Mouse (Mus musculus) cerebellum, adult 2 months (tissue): Measurements from ENCODE around the gene Mier3.

Experiments
- CTCF ChIP-seq: fragments of 200-500 bp; IDR thresholded peaks from 2 replicates; pipeline ENCODE4 v1.5.1; 2011; ENCODE audit warnings: low read depth, mild to moderate bottlenecking, control low read depth, low read length, moderate library complexity, borderline replicate concordance; ENCODE audit not compliant: insufficient read depth
- POLR2A ChIP-seq: fragments of 200-500 bp; IDR thresholded peaks from 2 replicates; pipeline ENCODE4 v1.6.1; 2011; ENCODE audit warnings: low read length, control low read depth, borderline replicate concordance; ENCODE audit not compliant: insufficient read depth

DNA sequence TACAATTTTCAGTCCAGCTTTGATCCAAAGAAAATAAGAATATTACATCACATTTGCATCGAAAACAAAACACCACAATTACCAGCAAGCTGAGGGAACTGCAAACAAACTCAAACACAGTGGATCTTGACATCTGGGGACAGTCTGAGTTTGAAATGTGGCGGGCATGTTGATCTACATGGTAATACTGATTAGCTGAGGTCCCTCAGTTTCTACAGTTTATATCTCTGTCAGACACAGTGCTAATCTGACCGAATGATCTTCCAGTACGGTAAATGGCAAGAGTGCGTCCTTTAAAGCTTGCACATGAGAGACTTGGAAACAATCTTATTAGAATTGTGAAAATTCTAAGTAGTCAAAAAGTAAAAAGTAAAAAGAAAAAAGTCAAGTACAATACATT, 66.1 kb downstream of the Mier3 start:
- no peak for TF ChIP-seq CTCF
- no peak for TF ChIP-seq POLR2A
